Mouse (Mus musculus): ENCODE results near the gene Itpr1.

Itpr1 gene

GRCm38 (mm10) chr6:108445006-108445405, 232.1 kb downstream of the Itpr1 start:
- DNase-seq (ENCODE audit: low spot score), result peak; percentile 55

GRCm38 (mm10) chr6:108446766-108447165, 233.9 kb downstream of the Itpr1 start:
- DNase-seq (ENCODE audit: low spot score), result peak; percentile 58

- no peak for DNase-seq (ENCODE audit: low spot score)
These were observed 234.4 kb downstream of the Itpr1 start for GRCm38 (mm10) chr6:108447179-108447845.

GRCm38 (mm10) chr6:108448016-108448735, 235.3 kb downstream of the Itpr1 start:
- DNase-seq (ENCODE audit: low spot score), result peak; percentile 84

- no peak for DNase-seq (ENCODE audit: low spot score)
These were observed 236.0 kb downstream of the Itpr1 start for GRCm38 (mm10) chr6:108448864-108449263.

DNA sequence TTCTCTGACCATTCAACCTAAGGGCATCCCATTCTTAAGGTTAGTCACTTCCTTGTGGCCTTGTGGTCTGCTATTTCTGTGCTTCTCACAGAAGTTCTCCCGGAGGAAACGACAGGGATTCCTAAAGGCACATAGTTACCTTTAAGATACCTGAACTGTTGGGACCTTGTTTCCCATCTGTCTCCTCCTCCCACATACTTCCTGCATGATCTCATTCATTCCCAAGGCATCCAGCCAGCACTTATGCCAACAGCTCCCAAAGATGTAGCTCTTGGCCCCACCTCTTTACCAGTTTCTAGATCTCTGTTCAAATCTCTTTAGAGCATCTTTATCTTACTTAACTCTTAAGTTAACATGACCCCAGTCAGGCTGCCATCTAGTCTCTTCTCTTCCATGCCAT, 238.6 kb downstream of the Itpr1 start:
- DNase-seq (ENCODE audit: low spot score), result no peak

DNA sequence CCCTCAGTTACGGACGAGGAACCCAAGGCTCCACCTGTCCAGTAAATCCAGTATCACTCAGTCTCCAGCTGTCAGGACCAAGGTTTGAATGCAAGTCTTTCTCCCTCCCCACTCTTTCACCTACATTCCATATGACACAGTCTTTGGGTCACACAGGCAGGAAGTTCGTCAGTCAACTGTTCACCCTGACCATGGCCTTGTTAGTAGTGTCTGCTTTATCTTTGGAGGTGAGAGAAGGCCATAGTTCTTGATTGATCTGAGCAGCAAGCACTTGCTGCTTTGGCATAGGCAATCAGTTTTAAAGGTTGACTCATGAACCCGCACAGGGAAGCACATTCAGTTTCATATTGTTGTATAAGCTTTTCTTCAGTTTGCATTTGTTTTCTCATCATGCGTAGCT, 240.7 kb downstream of the Itpr1 start:
- DNase-seq (ENCODE audit: low spot score), result no peak

GRCm38 (mm10) chr6:108454061-108454891, 241.4 kb downstream of the Itpr1 start:
- no peak for DNase-seq (ENCODE audit: low spot score)

GRCm38 (mm10) chr6:108454979-108455836, 242.3 kb downstream of the Itpr1 start:
- no peak for DNase-seq (ENCODE audit: low spot score)

DNA sequence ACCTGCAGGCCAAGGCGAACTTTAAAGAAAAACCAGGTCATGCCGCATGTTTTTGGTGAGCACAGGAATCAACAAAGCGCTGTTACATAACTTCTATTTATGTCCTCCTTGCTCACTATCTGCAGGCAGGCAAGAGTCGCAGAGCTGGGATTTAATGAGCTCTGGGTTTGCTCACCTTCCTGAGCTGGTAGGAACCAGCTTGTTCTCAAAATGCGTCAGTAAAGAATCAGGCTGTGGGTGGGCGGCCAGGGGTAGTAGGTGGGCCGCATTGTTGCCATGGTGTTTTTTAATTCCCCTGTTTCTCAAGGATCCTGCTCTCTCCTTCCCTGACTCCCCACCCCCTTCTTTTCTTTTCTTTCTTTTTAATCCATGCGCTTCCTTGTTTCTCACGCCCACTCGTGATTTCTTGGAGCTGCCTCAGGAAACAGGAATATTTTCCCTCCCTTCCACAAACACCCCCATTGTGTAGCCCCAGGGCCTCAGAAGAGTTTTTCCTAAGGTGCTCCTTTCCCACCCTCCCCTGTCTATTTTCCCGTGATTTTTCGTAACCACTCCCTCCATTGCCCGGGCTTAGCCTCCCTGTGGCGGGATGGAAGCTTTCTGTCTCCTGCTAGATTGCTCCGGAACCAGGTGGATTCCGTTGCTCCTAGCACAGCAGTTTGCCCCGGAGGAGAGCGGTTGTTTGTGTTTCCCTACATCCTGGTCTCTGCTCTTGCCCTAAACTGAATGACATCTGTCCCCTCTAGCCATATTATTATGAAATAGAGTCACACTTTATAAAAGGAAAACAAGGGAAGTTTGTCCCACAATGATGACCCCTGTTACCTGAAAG, 243.6 kb downstream of the Itpr1 start:
- no peak for DNase-seq (ENCODE audit: low spot score)

GRCm38 (mm10) chr6:108457063-108457405, 244.1 kb downstream of the Itpr1 start:
- DNase-seq (ENCODE audit: low spot score), result peak; percentile 48

- DNase-seq (ENCODE audit: low spot score), result peak; percentile 69
These were observed 244.8 kb downstream of the Itpr1 start for GRCm38 (mm10) chr6:108457516-108458181.

GRCm38 (mm10) chr6:108458182-108458571, 245.3 kb downstream of the Itpr1 start:
- DNase-seq (ENCODE audit: low spot score), result no peak

- DNase-seq (ENCODE audit: low spot score), result no peak
These were observed 245.9 kb downstream of the Itpr1 start for GRCm38 (mm10) chr6:108458826-108459225.

- DNase-seq (ENCODE audit: low spot score), result no peak
These were observed 251.5 kb downstream of the Itpr1 start for GRCm38 (mm10) chr6:108464308-108464979.

DNA sequence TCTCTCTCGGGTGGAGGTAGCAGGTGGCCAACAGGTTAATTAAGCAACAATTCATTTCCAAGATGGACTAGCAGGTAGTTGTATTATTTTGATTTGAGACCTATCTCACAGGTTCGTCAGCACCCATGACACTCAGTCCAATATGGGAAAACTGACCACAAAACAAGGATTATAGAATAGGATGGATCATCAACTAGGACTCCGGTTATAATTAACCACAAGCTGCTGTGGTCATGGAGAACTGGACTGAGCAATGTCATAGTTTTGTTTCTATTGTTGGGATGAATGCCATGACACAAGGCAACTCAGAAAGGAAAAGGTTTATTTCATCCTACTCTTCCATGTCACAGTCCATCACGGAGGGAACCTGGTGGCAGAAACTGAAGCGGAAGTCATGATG, 252.3 kb downstream of the Itpr1 start:
- no peak for DNase-seq (ENCODE audit: low spot score)

DNA sequence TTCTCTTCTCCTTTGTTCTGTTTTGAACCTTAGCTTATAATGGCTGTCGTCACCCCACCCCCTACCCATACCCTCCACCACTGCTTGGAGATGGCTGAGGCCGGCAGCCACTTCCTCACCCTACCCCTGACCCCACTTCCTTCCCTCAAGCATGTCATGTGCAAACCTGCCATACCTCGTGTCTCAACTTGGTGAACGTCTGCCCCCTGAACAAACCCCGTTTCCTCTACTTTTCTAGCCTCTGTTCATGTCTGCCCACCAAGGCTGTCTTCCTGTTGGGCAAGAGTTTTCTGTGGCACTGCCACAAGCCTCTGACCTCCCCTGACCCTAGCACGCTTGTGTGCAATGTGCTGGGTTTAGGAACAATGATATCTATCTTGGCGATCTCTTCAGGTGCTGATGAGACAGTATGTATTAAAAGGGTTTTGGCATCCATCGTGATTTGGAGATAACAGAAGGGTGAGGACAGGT, 253.2 kb downstream of the Itpr1 start:
- DNase-seq (ENCODE audit: low spot score), result no peak

DNA sequence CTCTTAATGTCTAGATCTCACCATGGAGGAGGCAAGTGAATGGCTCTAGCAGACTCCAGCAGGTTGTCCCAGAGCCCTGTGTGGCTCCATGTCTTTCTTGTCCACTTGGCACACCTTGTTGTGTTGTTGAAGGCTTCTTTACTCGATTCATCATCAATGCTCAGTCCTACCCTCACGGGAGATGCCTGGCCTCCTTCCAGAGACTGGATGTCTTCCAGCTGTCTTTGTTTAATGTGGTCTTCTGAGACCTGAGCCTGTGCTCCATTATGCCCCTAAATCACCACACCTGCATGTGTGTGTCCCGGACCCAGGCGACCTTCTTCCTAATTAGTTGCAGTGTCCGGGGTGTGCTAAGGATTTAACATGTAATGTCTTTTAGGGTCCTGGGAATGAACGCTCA, 254.7 kb downstream of the Itpr1 start:
- DNase-seq (ENCODE audit: low spot score), result no peak

DNA sequence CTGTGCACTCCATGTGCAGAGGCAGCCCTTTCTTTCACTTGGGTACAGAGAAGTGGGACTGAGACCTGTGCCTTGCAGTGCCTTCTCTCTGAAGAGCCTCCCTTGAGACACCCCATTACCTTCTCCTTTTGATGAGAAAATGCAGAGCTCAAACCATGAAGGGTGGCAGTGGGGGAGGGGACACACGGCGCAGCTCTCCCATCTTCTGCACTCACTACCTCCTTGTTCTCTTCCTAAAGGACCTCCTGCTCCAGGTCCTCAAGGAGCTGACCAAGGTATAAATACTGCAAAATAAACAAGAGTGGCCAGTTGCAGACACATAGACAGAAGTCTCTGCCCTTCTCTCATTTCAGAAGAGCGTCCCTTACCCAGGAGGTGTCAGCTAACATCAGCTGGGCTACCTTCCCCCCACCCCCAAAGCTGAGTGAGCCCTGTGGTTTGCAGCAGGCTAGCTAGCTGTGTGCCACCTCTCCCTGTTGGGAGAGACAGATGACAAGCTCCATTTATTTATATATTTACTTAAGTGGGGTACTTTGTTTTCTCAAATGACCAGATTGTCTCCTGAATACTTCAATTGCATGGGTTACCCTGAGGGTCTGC, 255.4 kb downstream of the Itpr1 start:
- no peak for DNase-seq (ENCODE audit: low spot score)
